Mouse (Mus musculus) ES-Bruce4 (cell line): ENCODE measurements around the gene Doc2a. TPM values are rescaled to one million over a fixed set of nuclear protein-coding genes. Genes with fewer than 3 reads are reported as not detected.
"Not testable (repeated sequence)": the region's sequence is repeated elsewhere in the genome, so short reads cannot be mapped to it uniquely, and the experiment has no call there.

Source experiments
- H3K27ac ChIP-seq: 2 replicates; pipeline ENCODE4 v1.5.1; 2012; ENCODE audit warnings: low read length, inconsistent platforms; ENCODE audit not compliant: insufficient read depth
- H3K27me3 ChIP-seq: 2 replicates; pipeline ENCODE4 v1.6.1; 2012; ENCODE audit warnings: mild to moderate bottlenecking, low read length, inconsistent platforms; ENCODE audit not compliant: control insufficient read depth, poor library complexity, insufficient read depth, severe bottlenecking
- H3K36me3 ChIP-seq: 2 replicates; pipeline ENCODE4 v1.6.1; 2012; ENCODE audit warnings: inconsistent platforms, mild to moderate bottlenecking, low read length, moderate library complexity; ENCODE audit not compliant: control insufficient read depth, poor library complexity, insufficient read depth, severe bottlenecking
- H3K4me1 ChIP-seq: one replicate; pipeline ENCODE4 v1.8.1; 2011; ENCODE audit warnings: low read length; ENCODE audit not compliant: control insufficient read depth, insufficient read depth
- H3K4me3 ChIP-seq: 2 replicates; pipeline ENCODE4 v1.5.1; 2011; ENCODE audit warnings: low read depth, mild to moderate bottlenecking, low read length
- H3K9ac ChIP-seq: 2 replicates; pipeline ENCODE4 v1.6.1; 2012; ENCODE audit warnings: low read depth, mild to moderate bottlenecking, inconsistent platforms; ENCODE audit not compliant: poor library complexity, severe bottlenecking
- H3K9me3 ChIP-seq: replicated peaks from 2 replicates; pipeline ENCODE4 v1.6.1; 2012; ENCODE audit warnings: mild to moderate bottlenecking, low read length, inconsistent platforms; ENCODE audit not compliant: control insufficient read depth, poor library complexity, insufficient read depth, severe bottlenecking
- CTCF ChIP-seq: IDR thresholded peaks from one replicate; pipeline ENCODE4 v1.8.1; 2011; ENCODE audit warnings: low read depth, low read length
- EP300 ChIP-seq: IDR thresholded peaks from 2 replicates; pipeline ENCODE4 v1.6.1; 2011; ENCODE audit warnings: low read depth, low read length; ENCODE audit not compliant: insufficient read depth
- POLR2A ChIP-seq: IDR thresholded peaks from one replicate; pipeline ENCODE4 v1.8.1; 2011; ENCODE audit warnings: low read length; ENCODE audit not compliant: insufficient read depth
- polyA plus RNA-seq: library from polyadenylated mRNA; stranded (reverse); fragments of >200 nt; gene quantifications from 2 replicates; pipeline ENCODE4 v1.2.4, GENCODE M21; 2011; ENCODE audit warnings: low read depth; ENCODE audit not compliant: missing spikeins, insufficient read depth, insufficient read length

Gene Doc2a
- polyA plus RNA-seq, 1 experiment: 3.3 TPM

DNA sequence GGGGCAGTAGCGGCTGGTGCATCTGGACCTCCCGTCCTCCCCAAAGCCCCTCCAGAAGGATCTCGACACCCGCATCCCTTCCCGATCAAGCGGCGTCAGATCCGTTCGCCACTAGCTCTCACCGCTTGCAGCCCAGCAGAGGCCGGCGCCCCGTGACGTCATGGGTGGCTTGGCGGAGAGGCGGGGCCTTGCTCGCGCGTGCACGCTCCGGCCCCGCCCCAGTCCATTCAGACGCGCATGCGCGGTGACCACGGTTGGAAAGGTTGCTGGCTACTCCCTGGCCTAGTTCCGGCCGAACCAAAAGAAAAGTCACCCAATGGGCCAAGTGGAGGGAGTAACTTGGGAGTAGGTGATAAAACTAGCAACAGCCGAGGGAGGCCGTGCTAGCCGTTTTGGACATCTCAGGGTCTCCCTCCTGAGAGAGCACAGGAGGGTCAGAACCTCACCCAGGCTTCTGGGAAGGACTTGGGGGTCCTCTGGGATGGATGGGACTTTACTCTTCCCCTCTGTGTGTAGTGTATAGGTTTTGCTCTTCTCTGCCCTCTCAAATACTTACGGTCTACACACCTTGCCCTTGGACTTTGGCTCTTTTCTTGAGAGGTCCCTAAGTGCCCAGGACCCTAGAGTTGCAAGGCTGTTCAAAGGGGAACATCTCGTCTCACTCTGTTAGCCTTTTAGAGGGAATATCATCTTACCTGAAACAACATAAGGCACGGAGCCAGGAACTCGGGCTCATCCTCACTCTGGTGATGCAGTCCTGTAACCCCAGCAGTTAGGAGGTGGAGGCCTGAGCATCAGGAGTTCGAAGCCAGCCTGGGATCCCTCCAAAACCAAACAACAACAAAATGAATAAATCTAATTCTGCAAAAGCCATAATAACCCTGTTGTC is 51.1 kb downstream of the Doc2a start:
- TF ChIP-seq CTCF (no peak), POLR2A (peak; percentile 67), EP300 (no peak)
- 0 out of 2 replicates have a peak overlapping the region, but pooled peaks have one; percentile 2 for H3K27ac ChIP-seq
- H3K4me1 ChIP-seq: no peaks in the 10 kb centered on the region
- H3K9me3 ChIP-seq: no peaks in the 10 kb centered on the region
- H3K27me3 ChIP-seq: no peaks in the 10 kb centered on the region
- peak overlapping the region; percentile 43 for H3K9ac ChIP-seq
- H3K4me3 ChIP-seq: peak overlapping the region; percentile 71
- H3K36me3 ChIP-seq: no peaks in the 10 kb centered on the region

DNA sequence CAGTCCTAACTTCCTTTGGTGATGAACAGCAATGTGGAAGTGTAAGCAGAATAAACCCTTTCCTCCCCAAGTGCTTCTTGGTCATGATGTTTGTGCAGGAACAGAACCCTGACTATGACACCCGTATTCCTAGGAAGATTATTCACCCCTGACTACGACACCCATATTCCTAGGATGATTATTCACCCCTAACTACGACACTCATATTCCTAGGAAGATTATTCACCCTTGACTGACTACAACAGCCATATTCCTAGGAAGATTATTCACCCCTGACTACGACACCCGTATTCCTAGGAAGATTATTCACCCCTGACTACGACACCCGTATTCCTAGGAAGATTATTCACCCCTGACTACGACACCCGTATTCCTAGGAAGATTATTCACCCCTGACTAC is 52.6 kb downstream of the Doc2a start:
- not testable (repeated sequence) for H3K9me3 ChIP-seq, H3K36me3 ChIP-seq, H3K27ac ChIP-seq, H3K9ac ChIP-seq, H3K4me3 ChIP-seq, H3K27me3 ChIP-seq, H3K4me1 ChIP-seq

Other genes starting within 250 kb of the Doc2a start
- 13.6 and 14.1 TPM in 2 replicates for gene Nupr1, start 216.6 kb upstream of the Doc2a start, polyA plus RNA-seq
- gene Sgf29, start 198.1 kb upstream of the Doc2a start, polyA plus RNA-seq: 42.7 and 54.0 TPM in 2 replicates
- not detected in 2 replicates for gene Sult1a1, start 171.0 kb upstream of the Doc2a start, polyA plus RNA-seq
- gene Bola2, start 152.0 kb upstream of the Doc2a start, polyA plus RNA-seq: 76.0 and 103 TPM in 2 replicates
- 16.6 and 17.4 TPM in 2 replicates for gene Slx1b, start 151.6 kb upstream of the Doc2a start, polyA plus RNA-seq
- 4.9 and 5.9 TPM in 2 replicates for gene Coro1a, start 139.6 kb upstream of the Doc2a start, polyA plus RNA-seq
- 102 and 121 TPM in 2 replicates for gene Mapk3, start 87.8 kb upstream of the Doc2a start, polyA plus RNA-seq
- 1.8 and 3.6 TPM in 2 replicates for gene Gdpd3, start 81.1 kb upstream of the Doc2a start, polyA plus RNA-seq
- gene Ypel3, start 70.5 kb upstream of the Doc2a start, polyA plus RNA-seq: 56.8 and 62.1 TPM in 2 replicates
- 1.7 TPM in 2 replicates for gene Tbx6, start 65.9 kb upstream of the Doc2a start, polyA plus RNA-seq
- 111 and 127 TPM in 2 replicates for gene Ppp4c, start 54.9 kb upstream of the Doc2a start, polyA plus RNA-seq
- gene Fam57b, start 49.7 kb upstream of the Doc2a start, polyA plus RNA-seq: 2.7 and 4.2 TPM in 2 replicates
- gene 4930451I11Rik, start 15.8 kb upstream of the Doc2a start, polyA plus RNA-seq: not detected in 2 replicates
- 116 and 120 TPM in 2 replicates for gene Hirip3, start 14.6 kb downstream of the Doc2a start, polyA plus RNA-seq
- gene Ino80e, start 15.0 kb downstream of the Doc2a start, polyA plus RNA-seq: 104 and 118 TPM in 2 replicates
- 37.9 and 41.0 TPM in 2 replicates for gene Taok2, start 37.3 kb downstream of the Doc2a start, polyA plus RNA-seq
- 16.3 and 17.2 TPM in 2 replicates for gene Tmem219, start 75.5 kb downstream of the Doc2a start, polyA plus RNA-seq
- 25.5 and 26.8 TPM in 2 replicates for gene Kctd13, start 81.5 kb downstream of the Doc2a start, polyA plus RNA-seq
- 0.36 and 0.41 TPM in 2 replicates for gene Asphd1, start 102.2 kb downstream of the Doc2a start, polyA plus RNA-seq
- 1.4 and 1.9 TPM in 2 replicates for gene Sez6l2, start 103.1 kb downstream of the Doc2a start, polyA plus RNA-seq
- gene Cdipt, start 128.5 kb downstream of the Doc2a start, polyA plus RNA-seq: 42.8 and 53.3 TPM in 2 replicates
- 1.4 and 2.4 TPM in 2 replicates for gene Cdiptos, start 128.7 kb downstream of the Doc2a start, polyA plus RNA-seq
- 17.9 and 18.8 TPM in 2 replicates for gene Mvp, start 167.2 kb downstream of the Doc2a start, polyA plus RNA-seq
- 22.1 and 26.6 TPM in 2 replicates for gene Pagr1b, start 169.1 kb downstream of the Doc2a start, polyA plus RNA-seq
- 12.7 and 27.9 TPM in 2 replicates for gene Pagr1a, start 169.9 kb downstream of the Doc2a start, polyA plus RNA-seq
- 2.2 and 23.9 TPM in 2 replicates for gene Gm42742, start 173.7 kb downstream of the Doc2a start, polyA plus RNA-seq
- gene Prrt2, start 173.8 kb downstream of the Doc2a start, polyA plus RNA-seq: 3.5 and 6.7 TPM in 2 replicates
- 117 and 123 TPM in 2 replicates for gene Maz, start 179.6 kb downstream of the Doc2a start, polyA plus RNA-seq
- gene Kif22, start 195.1 kb downstream of the Doc2a start, polyA plus RNA-seq: 106 and 109 TPM in 2 replicates
- not detected in 2 replicates for gene Zg16, start 239.9 kb downstream of the Doc2a start, polyA plus RNA-seq
- gene AI467606, start 243.9 kb downstream of the Doc2a start, polyA plus RNA-seq: 1.6 TPM in 2 replicates